Mouse (Mus musculus) telencephalon, adult 2 months (tissue): ENCODE measurements at regions not wholly inside any gene's neighbourhood (a gene's known extent, or its start where the extent isn't known, plus 50 kb on each side); places are given as distances from the start of the nearest gene placed in this dataset.

Source experiments
- DNase-seq: peaks from one replicate; pipeline ENCODE4 v3.0.0-alpha.2; 2011; ENCODE audit warnings: low read depth, low spot score

- DNase-seq, result no peak
Measured at GRCm38 (mm10) chr14:46530452-46530851, 140.0 kb upstream of the Bmp4 start.

GRCm38 (mm10) chr14:46529086-46529715 lies 138.7 kb upstream of the Bmp4 start:
- no peak for DNase-seq

- no peak for DNase-seq
Measured at GRCm38 (mm10) chr14:46517258-46517657, 126.8 kb upstream of the Bmp4 start.

GRCm38 (mm10) chr14:46516285-46516684 lies 125.8 kb upstream of the Bmp4 start:
- DNase-seq, result no peak

GRCm38 (mm10) chr14:46514262-46514932 lies 123.9 kb upstream of the Bmp4 start:
- DNase-seq, result no peak

- no peak for DNase-seq
Measured at GRCm38 (mm10) chr14:46512118-46512517, 121.6 kb upstream of the Bmp4 start.

GRCm38 (mm10) chr14:46508871-46509270 lies 118.4 kb upstream of the Bmp4 start:
- DNase-seq, result no peak

GRCm38 (mm10) chr14:46505266-46505665 lies 114.8 kb upstream of the Bmp4 start:
- DNase-seq, result no peak

GRCm38 (mm10) chr14:46491601-46492000 lies 101.1 kb upstream of the Bmp4 start:
- no peak for DNase-seq

GRCm38 (mm10) chr14:46491182-46491581 lies 100.7 kb upstream of the Bmp4 start:
- no peak for DNase-seq

- DNase-seq, result no peak
Measured at GRCm38 (mm10) chr14:46487551-46487950, 97.1 kb upstream of the Bmp4 start.

- DNase-seq, result no peak
Measured at GRCm38 (mm10) chr14:46480396-46480795, 89.9 kb upstream of the Bmp4 start.

- DNase-seq, result no peak
Measured at GRCm38 (mm10) chr14:46475945-46476344, 85.5 kb upstream of the Bmp4 start.

- DNase-seq, result no peak
Measured at GRCm38 (mm10) chr14:46462967-46463366, 72.5 kb upstream of the Bmp4 start.

- no peak for DNase-seq
Measured at GRCm38 (mm10) chr14:46461960-46462359, 71.5 kb upstream of the Bmp4 start.

- DNase-seq, result no peak
Measured at GRCm38 (mm10) chr14:46454500-46454899, 64.0 kb upstream of the Bmp4 start.

- no peak for DNase-seq
Measured at GRCm38 (mm10) chr14:46441696-46442095, 51.2 kb upstream of the Bmp4 start.
